In the genomic region with DNA sequence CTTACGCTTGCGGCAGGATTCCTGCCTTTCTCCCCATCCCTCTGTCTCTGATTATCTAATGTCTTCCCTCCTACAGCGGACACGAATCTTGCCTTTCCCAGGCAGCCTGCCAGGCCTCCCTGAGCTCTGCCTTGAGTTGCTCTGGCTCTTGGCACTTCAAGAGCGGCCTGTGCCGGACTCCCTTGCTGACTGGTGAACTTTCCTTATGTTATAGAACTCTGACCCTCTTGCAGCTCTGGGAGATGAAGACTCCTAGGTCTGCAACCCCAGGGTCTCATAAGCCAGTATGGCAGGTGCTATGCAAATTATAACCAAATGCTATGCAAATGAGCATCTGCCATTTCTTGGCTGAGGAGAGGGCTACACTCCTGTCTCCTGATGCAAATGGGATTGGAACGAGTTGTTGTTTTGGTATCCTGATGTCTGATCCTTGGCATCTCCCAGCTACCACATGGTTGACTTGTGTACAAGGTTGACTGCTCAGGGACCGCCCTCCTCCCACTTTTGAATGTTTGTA, we compare ENCODE assay signal across 12 mouse cellular contexts. TPM values are rescaled to one million over a fixed set of nuclear protein-coding genes. Genes with fewer than 3 reads are reported as not detected.
DNase-seq lines count a peak whose midpoint lies in the region; ATAC-seq and TF ChIP-seq lines count a peak whose summit lies in the region.
"Had no signal": no experiment of that assay in that cellular context is flagged by ENCODE, and none has a peak within 500 bp of the region (broad histone marks: within the 10 kb centered on the region; RNA-seq: fewer than 3 reads in every experiment).

No protein-coding gene starts in this region.

- ATAC-seq in hindbrain, embryonic 11.5 days (ENCODE audit: low FRiP score) = no peak
- ATAC-seq in erythroid progenitor cell, adult 5-6 weeks (replicated peaks; ENCODE audit: low FRiP score, poor library complexity, severe bottlenecking) = no peak

- no peaks in the 10 kb centered on the region for H3K9me3 ChIP-seq in hindbrain, embryonic 10.5 days
- H3K9me3 ChIP-seq in hindbrain, embryonic 11.5 days (ENCODE audit: control insufficient read depth, low read length) = no peaks in the 10 kb centered on the region
- H3K9me3 ChIP-seq: embryonic facial prominence, embryonic 13.5 days had no signal

- TF ChIP-seq POLR2A in cortical plate, adult 2 months (IDR thresholded peaks at IDR 0.05; ENCODE audit: extremely low read depth, insufficient read depth, low read length) = peak; percentile 45; the same call in 1 of the 2 replicates

- peaks cover 24% of the 10 kb centered on the region for H3K27me3 ChIP-seq in hindbrain, embryonic 10.5 days (ENCODE audit: insufficient read depth, poor library complexity, severe bottlenecking)
- H3K27me3 ChIP-seq in hindbrain, embryonic 11.5 days (ENCODE audit: control insufficient read depth, insufficient read depth, low read length) = no peaks in the 10 kb centered on the region; the same call in 1 of the 2 replicates

- 83% methylated on average over 8 of the region's 8 CpGs for WGBS in hindbrain, embryonic 10.5 days
- 82% methylated on average over 8 of the region's 8 CpGs for WGBS in hindbrain, embryonic 11.5 days

- peak overlapping the region; percentile 12; the same call in 1 of the 2 replicates for H3K27ac ChIP-seq in hindbrain, embryonic 10.5 days
- H3K27ac ChIP-seq in hindbrain, embryonic 11.5 days (ENCODE audit: low read depth, low read length) = no peak overlapping the region
- peak overlapping the region; percentile 38; the same call in 1 of the 2 replicates for H3K27ac ChIP-seq in cortical plate, adult 2 months (ENCODE audit: insufficient read depth, low read length)
- H3K27ac ChIP-seq: embryonic facial prominence, embryonic 13.5 days had no signal

- no peak for TF ChIP-seq CTCF in cortical plate, adult 2 months (IDR thresholded peaks at IDR 0.05; ENCODE audit: extremely low read depth, insufficient read depth, low read length)

- H3K4me1 ChIP-seq in hindbrain, embryonic 10.5 days (replicated peaks) = peaks cover 19% of the 10 kb centered on the region
- H3K4me1 ChIP-seq in hindbrain, embryonic 11.5 days (replicated peaks; ENCODE audit: control insufficient read depth, insufficient read depth, low read length) = no peaks in the 10 kb centered on the region
- peaks cover 3% of the 10 kb centered on the region; the same call in 1 of the 2 replicates for H3K4me1 ChIP-seq in cortical plate, adult 2 months (ENCODE audit: control insufficient read depth, insufficient read depth, low read length)

- H3K4me3 ChIP-seq in hindbrain, embryonic 10.5 days = no peak overlapping the region
- no peak overlapping the region for H3K4me3 ChIP-seq in hindbrain, embryonic 11.5 days (ENCODE audit: low read depth, low read length)
- no peak overlapping the region for H3K4me3 ChIP-seq in cortical plate, adult 2 months (ENCODE audit: insufficient read depth, low read length)
- H3K4me3 ChIP-seq: embryonic facial prominence, embryonic 13.5 days had no signal

- DNase-seq in hindbrain, embryonic 10.5 days (ENCODE audit: low spot score) = no peak
- no peak for DNase-seq in hindbrain, embryonic 11.5 days (ENCODE audit: low spot score)
- DNase-seq in layer of hippocampus, adult 9-11 months = peak; percentile 60
- DNase-seq in right cerebral cortex, postnatal 10 days (ENCODE audit: low spot score in 2 of 2) = peak; percentile 70 to 76
- DNase-seq in spleen, postnatal 14 days (ENCODE audit: low spot score in 2 of 2) = no peak
- DNase-seq in heart, adult 9 months (ENCODE audit: low spot score in 2 of 2) = no peak
- DNase-seq: adrenal gland, adult 2 months; lung, adult 18-20 months had no signal

- H3K4me2 ChIP-seq in hindbrain, embryonic 11.5 days (replicated peaks; ENCODE audit: low read depth, low read length) = no peak overlapping the region
- H3K4me2 ChIP-seq: embryonic facial prominence, embryonic 13.5 days had no signal

- no peaks in the 10 kb centered on the region for H3K36me3 ChIP-seq in hindbrain, embryonic 10.5 days
- H3K36me3 ChIP-seq in hindbrain, embryonic 11.5 days (ENCODE audit: control insufficient read depth, insufficient read depth, low read length) = no peaks in the 10 kb centered on the region
- H3K36me3 ChIP-seq: embryonic facial prominence, embryonic 13.5 days had no signal

- H3K9ac ChIP-seq in hindbrain, embryonic 11.5 days (ENCODE audit: low read depth, low read length) = no peak overlapping the region
- H3K9ac ChIP-seq: embryonic facial prominence, embryonic 13.5 days had no signal

RNA-seq across cellular contexts. Expression of gene Kcnj11, which starts 2.6 kb away (rescaled TPM):
- 0.22 and 0.48 TPM in 2 replicates for polyA plus RNA-seq in hindbrain, embryonic 10.5 days (2016; fragmentation: Nextera tagmentation; extraction: Ambion mirVana)
- polyA plus RNA-seq in hindbrain, embryonic 11.5 days (2014; fragmentation: Nextera tagmentation; extraction: Ambion mirVana) = 0.25 and 0.49 TPM in 2 replicates
- polyA plus RNA-seq in cortical plate, adult 2 months (2012; rRNA removed) = 44.6 and 51.0 TPM in 2 replicates
- not detected in 2 replicates for total RNA-seq in erythroid progenitor cell, adult 5-6 weeks (2015; ENCODE audit: low replicate concordance)
- not detected in 2 replicates for total RNA-seq in erythroid progenitor cell, adult 5-6 weeks (2017; ENCODE audit: low replicate concordance)
- total RNA-seq: monocyte, adult 5-6 weeks had no signal

Comparison
In these comparisons a context has a peak if more than half of its experiments do, and no peak if none do; other contexts are left out.
1. DNase-seq: peak in layer of hippocampus, adult 9-11 months (single experiment) and right cerebral cortex, postnatal 10 days (2 of 2); none in hindbrain, embryonic 10.5 days (single experiment), hindbrain, embryonic 11.5 days (single experiment), spleen, postnatal 14 days (0 of 2) and heart, adult 9 months (0 of 2).
2. RNA of gene Kcnj11, which starts 2.6 kb away (polyA plus RNA-seq): 44.6 to 51.0 TPM in cortical plate, adult 2 months; 0.25 to 0.49 TPM in hindbrain, embryonic 11.5 days and 0.22 to 0.48 TPM in hindbrain, embryonic 10.5 days; every median in the first group is over 10 times any median in the second.